Mouse (Mus musculus) brain, embryonic 14.5 days (tissue): Measurements from ENCODE around the gene Ppp1r15b.
A peak's percentile ranks its signal among the peaks of the same experiment; 100 is the strongest.

Experiments used
- CTCF ChIP-seq: fragments of 200-500 bp; IDR thresholded peaks from 2 replicates; pipeline ENCODE4 v1.5.1; 2012; ENCODE audit warnings: inconsistent platforms, mild to moderate bottlenecking, moderate library complexity, borderline replicate concordance; ENCODE audit not compliant: insufficient read depth, insufficient read length; ENCODE audit errors: extremely low read depth
- POLR2A ChIP-seq: fragments of 200-500 bp; IDR thresholded peaks from 2 replicates; pipeline ENCODE4 v1.6.1; 2012; ENCODE audit warnings: mild to moderate bottlenecking, inconsistent platforms, borderline replicate concordance; ENCODE audit not compliant: poor library complexity, insufficient read depth, insufficient read length, severe bottlenecking; ENCODE audit errors: extremely low read depth

GRCm38 (mm10) chr1:133100980-133101798 lies 29.8 kb upstream of the Ppp1r15b start:
- TF ChIP-seq CTCF: peak; percentile 94
- no peak for TF ChIP-seq POLR2A
